Mouse (Mus musculus) left cerebral cortex, postnatal 25 days (tissue): Measurements from ENCODE around the gene Yif1b. TPM values are rescaled to one million over a fixed set of nuclear protein-coding genes. Genes with fewer than 3 reads are reported as not detected.

Source experiments
- DNase-seq, 2 experiments: peaks; one replicate each; pipeline ENCODE4 v3.0.0; 2022; ENCODE audit warnings: low spot score in 2 of 2, mixed read lengths in 1 of 2
- intact Hi-C: fragments of 180-260 bp; cut with DNase I; formaldehyde crosslinking; loops from one replicate; pipeline ENCODE4 v1.15.1; 2025
- total RNA-seq, 2 experiments: library from RNA; stranded (reverse); gene quantifications; 2 replicates each; pipeline ENCODE4 v1.2.3; 2021

Gene Yif1b
- total RNA-seq, 2 experiments from 2014 or later = 48.5 to 52.0 TPM

DNA sequence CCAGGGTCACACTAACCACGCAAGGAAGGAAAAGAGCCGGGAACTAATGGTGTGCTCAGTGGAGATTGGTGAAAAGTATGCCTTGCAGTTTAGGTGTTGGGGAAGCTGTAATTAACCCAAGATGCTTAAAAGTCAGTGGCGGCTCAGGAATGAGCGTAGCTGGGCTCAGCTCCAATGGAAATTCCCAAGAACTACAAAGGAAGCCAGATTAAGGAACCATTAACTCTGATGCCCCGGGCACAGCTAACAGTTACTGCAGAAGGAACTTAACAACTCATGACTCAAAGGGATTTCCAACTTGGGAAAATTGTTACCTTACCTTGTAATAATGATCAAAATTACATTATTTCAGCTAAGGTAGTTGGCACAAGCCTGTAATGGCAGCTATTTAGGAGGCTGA lies 38.6 kb downstream of the Yif1b start:
- no peak for DNase-seq
- intact Hi-C loops = no loop called here

DNA sequence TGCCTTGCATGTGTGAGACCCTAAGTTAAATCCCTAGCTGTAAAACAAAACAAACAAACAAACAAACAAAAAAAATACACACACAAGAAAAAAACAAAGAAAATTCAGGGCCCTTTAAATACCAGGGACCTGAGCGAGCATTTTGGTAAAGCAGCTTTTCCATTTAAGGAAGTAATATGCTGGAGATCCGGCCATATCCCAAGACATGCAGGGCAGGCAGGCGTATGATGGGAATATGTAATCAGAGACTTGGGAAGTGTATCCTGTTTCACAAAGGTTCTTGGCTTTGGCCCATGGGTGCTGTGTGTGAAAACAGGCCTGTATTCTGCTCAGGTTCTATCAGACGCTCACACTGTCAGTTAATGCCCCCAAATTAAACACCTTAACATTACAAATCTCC lies 39.4 kb downstream of the Yif1b start:
- no peak for DNase-seq
- intact Hi-C loops = no loop called here

DNA sequence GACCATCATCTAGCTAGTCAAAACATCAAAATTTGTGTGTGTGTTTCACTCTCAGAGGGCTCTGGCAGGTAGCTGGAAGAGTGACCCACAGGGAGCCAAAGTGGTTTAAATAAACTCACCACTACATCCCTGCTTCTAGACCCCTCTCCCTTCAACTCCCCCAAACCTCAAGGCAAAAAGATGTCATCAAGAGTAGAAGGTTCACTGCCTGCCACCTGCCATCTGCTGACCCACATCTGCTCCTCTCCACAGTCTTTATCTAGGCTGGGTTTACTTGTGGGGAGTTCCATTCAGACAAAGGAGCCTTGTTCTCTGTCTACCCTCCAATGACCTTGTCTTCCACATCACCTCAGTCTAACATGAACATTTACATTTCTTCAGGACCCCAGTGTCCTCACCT lies 41.1 kb downstream of the Yif1b start:
- intact Hi-C loops = no loop called here
- no peak for DNase-seq

DNA sequence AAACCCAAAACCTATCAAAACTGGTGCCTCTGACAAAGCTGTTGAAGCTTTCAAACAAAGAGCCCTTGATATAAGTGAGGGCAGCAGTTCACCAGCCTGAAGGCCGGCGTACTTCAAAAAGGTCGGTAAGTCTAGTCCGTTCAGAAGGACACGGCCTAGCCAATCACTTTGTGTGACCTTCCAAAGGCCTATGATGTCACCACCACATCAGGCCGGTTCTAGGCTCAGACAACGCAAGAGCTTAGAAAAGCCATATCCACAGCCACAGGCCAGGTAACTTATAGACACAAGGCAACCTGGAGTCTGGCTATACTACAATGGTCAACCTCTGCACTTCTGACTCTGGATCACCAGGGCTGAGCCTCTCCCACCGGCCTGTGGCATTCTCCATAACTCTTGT lies 41.8 kb downstream of the Yif1b start:
- intact Hi-C loops = no loop called here
- no peak for DNase-seq

DNA sequence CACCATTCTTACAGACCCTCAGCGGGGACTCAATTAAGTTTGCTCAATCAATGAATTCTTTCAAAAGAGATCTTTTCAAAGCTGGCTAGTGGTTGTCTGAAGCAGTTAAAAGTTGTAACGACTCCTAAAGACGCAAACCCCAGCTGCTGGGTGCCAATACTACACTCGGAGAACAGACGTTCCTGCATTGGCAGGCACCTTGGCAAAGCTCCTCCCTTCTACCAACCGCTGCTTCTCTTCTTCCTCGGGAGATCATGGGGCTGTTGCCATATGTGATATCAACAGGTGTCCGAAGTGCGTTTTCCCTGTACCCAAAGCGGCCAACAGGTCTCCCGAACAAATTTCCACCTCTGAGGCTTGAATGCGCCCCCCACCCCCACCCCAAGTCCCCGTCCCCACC lies 42.7 kb downstream of the Yif1b start:
- no peak for DNase-seq
- intact Hi-C loops = no loop called here

DNA sequence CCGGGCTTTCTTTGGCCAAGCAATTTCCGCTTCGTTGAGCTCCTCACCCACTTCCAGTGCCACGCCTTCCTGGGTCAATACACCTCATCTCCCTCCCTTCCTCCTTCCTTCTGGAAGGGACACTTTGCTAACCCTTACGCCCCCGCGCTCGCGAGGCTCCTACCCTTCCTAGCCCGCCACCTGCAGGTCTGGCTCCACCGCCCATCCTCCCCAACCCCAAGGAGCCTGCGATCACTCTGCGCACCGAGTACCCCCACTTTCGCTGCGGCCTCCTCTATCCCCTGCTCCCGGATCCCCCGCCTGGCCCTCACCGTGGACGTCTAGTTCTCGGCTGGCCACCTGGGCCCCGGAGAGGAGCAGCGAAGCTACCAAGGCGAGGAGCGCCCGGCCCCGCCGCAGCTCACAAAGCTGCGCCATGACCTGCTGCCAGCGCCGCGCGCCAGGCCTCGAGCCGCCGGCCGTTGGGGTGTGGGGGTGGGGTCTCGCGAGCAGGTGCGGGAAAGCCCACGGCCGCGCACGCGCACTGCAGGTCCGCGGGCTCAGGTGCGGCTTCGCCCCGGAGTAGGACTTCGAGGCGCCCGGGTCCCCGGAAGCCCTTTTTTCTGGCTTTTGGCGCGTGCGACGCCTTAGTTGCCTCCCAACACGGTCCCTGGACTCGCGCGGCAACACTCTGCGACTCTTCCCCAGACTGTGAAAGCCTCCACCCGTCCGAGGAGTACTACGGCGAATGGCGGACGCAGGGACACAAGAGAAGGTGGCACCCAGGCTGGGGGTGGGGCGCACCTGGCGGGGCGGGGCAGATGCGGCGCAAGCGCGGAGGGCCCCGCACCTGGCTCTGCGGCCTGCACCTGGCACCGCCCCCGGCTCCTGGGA lies 43.3 kb downstream of the Yif1b start, which contains the start of gene Spint2:
TSS of gene Spint2 (minus strand) at position 712 of the 873 bp plus-strand sequence.
- intact Hi-C loops = no loop called here
- DNase-seq = peak in 1 of 2 experiments; percentile 47

DNA sequence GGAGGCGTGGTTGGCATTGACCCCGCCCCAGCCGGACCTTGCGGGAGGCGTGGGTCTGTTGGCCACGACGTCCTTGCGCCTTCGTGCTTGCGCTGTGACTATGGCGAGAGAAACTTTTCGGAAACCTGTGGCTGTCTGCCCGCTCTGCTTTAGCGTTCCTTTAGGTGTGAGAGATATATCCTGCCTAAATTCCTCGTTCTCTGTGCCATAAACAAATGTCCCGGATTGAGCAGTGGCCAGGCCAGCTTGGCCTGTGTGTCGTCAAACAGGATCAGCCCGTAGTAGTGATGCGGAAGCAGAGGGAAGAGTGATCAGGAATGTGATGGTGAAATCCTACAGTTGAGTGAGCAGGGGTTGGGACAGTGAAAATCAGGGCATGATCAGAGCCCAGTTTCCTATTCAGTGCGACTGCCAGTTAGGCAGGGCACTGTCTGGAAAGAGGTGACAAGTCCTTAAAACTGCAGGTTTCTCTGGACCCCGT lies 44.0 kb downstream of the Yif1b start:
- intact Hi-C loops = no loop called here
- DNase-seq = no peak

DNA sequence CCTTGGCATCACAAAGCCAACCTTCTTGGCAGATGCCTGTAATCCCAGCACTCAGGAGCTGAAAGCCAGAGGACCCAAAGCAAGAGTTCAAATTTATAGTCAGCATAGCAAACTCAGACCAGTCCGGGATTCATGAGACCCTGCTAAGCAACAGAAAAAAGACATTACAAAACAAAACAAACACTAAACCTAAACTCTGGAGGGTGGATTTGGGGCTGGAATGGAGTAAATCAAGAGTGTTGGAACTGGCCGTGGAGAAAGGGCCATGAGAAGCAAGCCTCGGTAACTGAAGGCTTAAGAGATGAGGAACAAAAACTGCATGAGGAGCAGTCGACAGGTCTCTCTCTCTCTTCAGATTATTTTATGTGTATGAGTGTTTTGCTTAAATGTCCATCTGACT lies 45.7 kb downstream of the Yif1b start:
- DNase-seq = no peak
- intact Hi-C loops = no loop called here

DNA sequence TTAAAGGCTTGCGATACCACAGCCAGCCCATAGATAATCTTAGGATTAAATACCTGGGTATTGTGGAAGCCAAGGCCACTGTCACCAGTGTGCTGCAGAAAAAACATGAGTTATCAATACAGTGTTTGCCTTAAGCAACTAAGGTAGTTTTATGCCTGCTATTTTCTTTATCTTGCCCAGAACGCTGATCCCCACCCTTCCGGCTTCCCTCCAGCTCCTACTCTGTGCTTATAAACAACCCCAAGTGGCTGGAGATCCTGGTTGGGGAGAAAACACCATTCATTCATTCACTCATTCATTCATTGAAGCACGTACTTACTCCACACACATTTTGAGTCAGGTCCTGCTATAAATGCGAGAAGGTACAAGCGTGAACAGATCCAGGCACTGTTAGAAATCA lies 46.4 kb downstream of the Yif1b start:
- no peak for DNase-seq
- intact Hi-C loops = no loop called here

DNA sequence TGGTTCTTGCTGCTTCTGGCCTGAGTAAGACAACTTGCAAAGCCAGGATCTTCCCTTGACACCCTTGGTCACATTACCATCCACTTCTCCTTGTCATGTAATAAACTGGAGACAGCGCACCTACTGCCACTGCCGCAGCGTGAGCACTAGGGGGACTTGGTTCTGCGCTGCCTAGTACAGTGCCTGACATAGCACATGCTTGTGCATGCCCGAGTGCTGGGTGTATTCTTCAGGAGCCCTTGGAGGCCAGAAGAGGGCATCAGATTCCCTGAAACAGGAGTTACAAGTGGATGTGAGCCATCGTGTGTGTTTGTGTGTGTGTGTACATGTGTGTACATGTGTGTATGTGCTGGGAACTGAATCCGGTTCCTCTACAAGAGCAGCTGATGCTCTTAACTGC lies 49.4 kb downstream of the Yif1b start:
- intact Hi-C loops = no loop called here
- no peak for DNase-seq

DNA sequence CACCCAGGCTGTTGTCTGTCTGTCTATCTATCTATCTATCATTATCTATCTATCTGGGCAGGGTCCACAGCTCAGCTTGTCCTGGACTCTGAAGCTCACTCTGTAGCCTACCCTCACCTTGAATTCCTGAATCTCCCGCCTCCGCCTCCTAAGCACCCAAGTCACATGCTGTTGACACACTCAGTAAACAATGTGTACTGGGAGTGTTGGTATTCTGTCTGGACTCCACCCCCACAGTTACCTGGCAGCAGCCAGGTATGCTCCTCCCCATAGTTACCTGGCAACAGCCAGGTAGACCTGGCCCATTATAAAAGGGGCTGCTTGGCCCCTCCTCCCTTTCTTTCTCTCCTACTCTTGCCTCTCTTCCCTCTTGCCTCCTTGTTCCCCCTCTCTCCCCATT lies 50.0 kb downstream of the Yif1b start:
- intact Hi-C loops = no loop called here
- DNase-seq = no peak

DNA sequence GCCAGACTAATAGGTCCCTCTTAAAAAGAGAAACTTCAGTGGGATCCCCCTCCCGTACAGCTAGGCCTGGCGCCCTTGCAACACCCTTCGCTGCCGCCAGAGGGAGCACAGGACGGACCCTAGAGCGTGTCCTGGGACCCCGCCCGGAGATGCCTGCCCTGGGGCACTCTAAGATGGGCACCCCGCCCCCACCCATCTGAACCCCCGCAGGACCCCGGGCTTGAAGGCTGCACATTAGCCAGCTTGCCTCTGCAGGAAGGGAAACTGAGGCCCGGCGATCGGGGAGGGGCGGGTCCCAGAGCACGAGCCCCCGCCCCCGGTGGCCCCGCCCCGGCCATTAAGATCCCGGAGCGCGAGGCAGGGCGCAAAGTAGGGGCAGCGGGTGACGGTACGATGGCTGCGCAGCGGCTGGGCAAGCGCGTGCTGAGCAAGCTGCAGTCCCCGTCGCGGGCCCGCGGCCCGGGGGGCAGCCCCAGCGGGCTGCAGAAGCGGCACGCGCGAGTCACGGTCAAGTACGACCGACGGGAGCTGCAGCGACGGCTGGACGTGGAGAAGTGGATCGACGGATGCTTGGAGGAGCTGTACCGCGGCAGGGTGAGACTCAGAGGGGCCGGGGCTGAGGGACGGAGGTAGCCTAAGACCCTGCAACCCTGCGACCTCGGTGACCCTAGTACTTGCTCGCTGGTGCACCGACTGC lies 51.0 kb downstream of the Yif1b start, which contains the start of gene Ppp1r14a:
TSS of gene Ppp1r14a (plus strand) at position 367 of the 697 bp plus-strand sequence.
- DNase-seq = no peak
- intact Hi-C loops = no loop called here

DNA sequence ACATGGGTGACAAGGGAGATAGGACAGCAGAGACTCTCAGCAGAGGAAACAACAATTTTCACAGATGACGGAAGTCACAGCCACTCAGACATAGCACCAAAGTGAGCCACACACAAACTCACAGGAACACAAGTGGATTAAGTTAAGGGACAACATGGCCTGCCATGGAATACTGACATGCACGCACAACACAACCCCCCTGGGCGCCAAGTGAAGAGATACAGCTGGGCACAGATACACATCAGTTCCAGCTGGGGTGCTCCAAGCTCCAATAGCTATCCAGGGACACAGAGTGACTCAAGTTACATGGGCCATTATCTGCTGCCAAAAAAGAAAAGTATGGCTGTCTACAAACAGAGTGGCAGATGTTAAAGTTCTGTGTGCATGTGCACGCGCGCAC lies 51.7 kb downstream of the Yif1b start:
- intact Hi-C loops = loop anchor here (10.0 kb wide), 1 partner anchor 115 kb away; the partner anchor contains the start of genes Ggn and Spred3
- DNase-seq = no peak

DNA sequence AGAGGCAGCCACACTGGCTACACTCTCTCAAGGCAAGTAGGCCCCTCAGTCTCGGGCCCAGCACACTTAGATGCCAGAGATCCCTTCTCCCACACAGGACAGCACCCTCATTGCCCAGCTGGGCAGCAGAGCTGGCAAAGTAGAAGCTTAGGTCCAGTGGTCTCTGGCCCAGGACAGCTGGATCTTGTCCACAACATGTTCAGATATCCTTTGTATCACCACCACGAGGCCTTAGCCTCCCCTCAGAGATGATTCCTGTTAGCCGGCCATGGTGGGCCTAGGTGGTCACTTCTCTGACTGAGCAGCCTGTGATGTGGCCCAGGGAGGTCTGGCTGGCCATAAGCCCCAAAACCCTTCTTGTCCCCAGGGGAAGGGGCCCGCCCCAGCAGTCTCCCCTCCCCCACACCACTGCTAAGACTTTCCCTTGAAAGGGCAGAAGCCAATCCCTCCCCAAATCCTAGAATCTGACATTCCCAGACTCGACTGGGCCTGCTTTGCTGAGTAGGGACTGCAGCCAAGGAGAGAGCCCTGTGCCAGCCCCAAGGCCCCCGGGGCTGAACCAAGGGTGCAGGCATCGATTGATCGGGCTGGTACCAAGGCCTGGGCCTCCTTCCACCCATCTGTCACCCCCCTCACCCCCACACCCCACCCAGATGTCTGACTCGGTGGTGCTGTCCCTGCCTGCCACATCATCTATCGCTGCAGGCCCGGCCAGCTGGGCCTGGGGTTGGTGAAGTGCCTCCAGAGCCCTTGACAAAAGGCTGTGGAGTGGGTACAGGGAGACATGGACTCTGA lies 52.8 kb downstream of the Yif1b start:
- no peak for DNase-seq
- intact Hi-C loops = loop anchor here (10.0 kb wide), 1 partner anchor 116 kb away; the partner anchor contains the start of genes Ggn and Spred3

DNA sequence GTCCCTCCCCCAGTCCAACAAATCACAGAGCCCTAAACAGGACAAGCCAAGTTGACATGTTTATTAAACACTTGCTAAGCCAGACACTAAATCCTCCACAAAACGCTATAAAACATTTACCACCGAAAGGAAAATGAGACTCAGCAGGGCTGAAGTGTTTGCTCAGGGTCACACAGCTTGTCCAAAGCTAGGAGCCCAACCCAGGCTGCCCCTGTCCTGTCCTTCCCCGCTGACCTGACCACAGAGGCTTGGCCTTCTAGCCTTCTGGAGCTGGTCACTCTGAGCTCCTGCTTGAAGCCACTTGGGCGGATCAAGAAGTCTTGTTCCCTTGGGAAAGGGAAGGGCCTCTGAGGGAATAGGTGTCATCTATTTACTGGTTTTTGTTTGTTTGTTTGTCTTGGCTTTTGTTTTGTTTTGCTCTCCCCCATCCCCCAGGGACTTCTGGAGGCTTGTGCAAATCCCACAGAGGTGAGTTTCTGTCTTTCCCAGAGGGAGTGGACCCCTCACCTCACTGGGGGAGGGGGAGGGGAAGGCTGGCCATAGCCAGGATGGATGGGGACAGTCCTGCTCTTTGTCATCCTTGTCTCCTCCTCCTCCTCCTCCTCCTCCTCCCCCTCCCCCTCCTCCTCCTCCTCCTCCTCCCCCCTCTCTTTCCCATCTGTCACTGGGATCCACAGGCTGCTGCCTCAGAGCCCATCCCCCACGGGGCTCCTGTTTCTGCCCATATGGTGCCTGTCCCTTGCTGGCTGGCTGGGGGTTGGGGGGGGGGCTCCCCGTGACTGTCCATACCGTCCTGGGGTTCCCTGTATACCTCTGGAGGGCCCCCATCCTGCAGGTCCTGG lies 53.7 kb downstream of the Yif1b start:
- no peak for DNase-seq
- intact Hi-C loops = loop anchor here (10.0 kb wide), 1 partner anchor 117 kb away; the partner anchor contains the start of genes Ggn and Spred3

DNA sequence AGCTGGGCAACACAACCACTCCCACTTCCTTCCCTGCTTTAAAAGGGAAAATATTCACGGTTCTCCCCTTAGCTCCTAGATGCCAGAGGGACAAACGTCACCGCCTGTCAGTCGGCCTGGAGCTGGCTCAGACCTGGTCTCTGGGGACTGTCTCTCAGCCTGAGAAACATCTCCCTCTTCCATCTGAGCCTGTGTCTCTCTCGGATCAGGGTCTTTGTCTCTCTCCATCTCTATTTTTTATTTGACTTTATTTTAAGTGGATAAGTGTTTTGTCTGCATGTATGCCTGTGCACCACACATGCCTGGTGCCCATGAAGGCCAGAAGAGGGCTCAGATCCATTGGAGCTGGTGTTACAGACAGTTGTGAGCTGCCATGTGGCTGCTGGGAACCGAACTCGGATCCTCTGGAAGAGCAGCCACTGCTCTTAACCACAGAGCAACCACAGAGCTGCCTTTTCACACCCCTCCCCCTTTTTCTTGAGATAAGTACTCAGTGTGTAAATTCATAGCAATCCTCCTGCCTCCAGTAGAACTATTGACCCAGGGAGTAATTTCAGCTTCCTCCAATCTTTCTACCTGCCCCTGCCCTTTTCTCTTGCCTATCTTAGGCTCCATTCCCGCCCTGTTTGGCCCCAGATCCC lies 54.4 kb downstream of the Yif1b start:
- DNase-seq = no peak
- intact Hi-C loops = loop anchor here (10.0 kb wide), 1 partner anchor 118 kb away; the partner anchor contains the start of genes Ggn and Spred3

DNA sequence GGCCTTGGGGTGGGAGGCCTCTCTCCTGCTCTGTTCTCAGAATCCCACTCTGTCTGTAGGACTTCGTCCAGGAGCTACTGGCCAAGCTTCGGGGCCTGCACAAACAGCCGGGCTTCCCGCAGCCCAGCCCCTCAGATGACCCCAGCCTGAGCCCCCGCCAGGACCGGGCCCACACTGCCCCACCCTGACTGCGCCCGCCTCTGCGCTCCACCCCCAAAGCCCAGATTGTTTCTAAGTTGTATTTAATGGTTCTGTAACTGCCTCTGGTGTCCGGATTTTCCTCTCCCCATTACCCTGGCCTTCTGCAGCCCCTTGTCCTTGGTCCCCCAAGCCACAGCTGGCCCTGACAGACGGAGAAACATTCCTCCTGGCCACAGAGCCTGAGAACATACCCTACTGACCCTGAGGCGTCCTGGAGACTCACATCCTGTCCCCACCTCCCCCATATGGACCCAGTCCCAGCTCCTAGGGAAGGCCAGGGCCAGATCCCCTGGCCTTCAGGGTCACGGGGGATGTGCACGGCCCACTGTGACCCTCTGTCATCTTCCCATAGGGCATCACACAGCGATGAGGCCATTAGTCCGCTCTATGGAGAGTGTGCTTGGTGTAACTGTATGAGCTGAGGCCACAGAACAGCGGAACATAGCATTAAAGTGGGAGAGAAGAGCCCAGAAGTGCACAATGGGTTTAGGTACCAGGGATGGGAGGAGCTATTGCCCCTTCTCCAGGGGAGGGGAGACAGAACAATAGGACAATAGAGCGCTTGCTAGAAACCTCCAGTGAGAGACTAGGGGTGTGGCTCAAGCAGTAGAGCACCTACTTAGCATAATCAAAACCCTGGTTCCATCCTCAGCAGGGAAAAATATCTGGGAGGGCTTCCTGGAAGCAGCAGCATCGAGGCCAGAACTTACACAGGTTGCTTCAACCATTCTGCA lies 55.3 kb downstream of the Yif1b start:
- intact Hi-C loops = loop anchor here (10.0 kb wide), 1 partner anchor 119 kb away; the partner anchor contains the start of genes Ggn and Spred3
- DNase-seq = no peak
